Mouse (Mus musculus) right cerebral cortex, postnatal 14 days (tissue): Measurements from ENCODE around the gene Pcbp1.
"Not testable (repeated sequence)": the region's sequence is repeated elsewhere in the genome, so short reads cannot be mapped to it uniquely, and the experiment has no call there.

Experiments
- DNase-seq: peaks from one replicate; pipeline ENCODE4 v3.0.0; 2022

Gene Pcbp1

DNA sequence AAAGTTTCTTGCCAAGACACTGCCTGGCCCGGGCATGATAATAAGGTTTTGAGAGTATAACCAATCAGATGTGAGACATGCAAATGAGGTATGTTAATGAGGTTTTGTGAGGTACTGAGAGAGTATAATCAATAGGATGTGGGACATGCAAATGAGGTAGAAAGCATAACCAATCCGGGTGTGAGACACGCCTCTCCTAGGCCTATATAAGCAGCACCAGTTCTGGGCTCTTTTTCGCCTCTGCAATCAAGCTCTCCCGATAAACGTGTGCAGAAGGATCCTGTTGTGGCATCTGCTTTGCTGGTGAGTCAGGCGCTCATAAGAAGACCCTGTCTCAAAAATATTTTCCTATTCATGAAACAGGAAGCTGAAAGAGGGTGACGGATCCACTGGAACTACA is 35.7 kb downstream of the Pcbp1 start:
- not testable (repeated sequence) for DNase-seq

GRCm38 (mm10) chr6:86489945-86490344 is 36.2 kb downstream of the Pcbp1 start:
- no peak for DNase-seq

- DNase-seq, result no peak
Measured at GRCm38 (mm10) chr6:86488149-86488485, 38.0 kb downstream of the Pcbp1 start.

DNA sequence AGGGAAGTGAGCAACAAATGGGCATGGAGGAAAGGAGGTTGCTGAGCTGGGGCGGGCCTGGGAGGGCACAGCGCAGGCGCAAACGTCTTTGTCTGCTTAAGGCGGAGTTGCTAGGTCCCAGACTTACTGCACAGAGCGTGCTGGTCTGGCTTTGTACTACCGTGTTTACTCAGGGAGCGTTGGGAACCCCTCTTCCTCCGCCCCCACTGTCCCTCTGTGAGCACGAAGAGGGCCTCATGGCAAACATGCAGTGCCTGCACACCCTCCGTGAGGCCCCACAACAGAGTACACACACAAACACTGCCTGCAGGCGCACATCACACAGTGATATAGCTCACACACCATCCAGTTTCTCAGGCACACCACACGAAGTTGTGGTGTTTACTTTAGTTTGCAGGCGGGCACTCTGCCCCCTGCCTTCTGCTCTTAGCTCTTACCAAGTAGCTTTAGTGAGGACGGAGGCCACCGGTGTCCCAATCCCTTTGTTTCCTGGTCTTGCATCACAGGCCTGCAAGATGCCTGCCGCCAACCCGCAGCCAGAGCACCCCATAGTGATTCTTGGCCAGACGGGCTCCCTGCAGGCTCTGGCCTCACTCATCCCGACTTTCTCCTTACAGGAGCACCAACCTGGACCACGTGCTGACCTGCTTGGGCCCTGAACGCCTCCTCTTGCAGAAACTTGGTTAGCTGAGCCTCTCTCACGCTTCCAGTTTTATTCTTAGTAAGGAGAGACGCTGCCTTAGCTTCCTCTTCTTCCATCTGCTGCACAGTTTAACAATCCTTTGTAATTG is 38.6 kb downstream of the Pcbp1 start:
- peak; percentile 73 for DNase-seq

- no peak for DNase-seq
Measured at GRCm38 (mm10) chr6:86485943-86486640, 40.0 kb downstream of the Pcbp1 start.

DNA sequence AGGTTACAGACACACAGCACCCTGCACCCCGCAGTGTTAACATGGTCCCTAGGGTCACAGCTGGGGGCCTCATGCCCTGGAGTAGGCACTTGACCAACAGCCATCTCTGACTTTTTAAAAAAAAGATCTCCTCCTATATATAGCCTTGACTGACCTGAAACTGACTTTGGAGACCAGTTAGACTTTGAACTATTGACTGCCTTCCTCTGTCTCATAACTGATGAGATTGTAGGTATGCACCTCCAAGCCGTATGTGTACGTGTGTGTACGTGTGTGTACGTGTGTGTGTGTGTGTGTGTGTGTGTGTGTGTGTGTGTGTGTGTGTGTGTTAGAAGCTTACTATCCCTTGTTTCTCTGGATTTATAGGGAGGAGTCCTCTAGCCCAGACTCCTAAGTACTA is 44.2 kb downstream of the Pcbp1 start:
- DNase-seq, result no peak

GRCm38 (mm10) chr6:86480189-86480831 is 45.8 kb downstream of the Pcbp1 start:
- no peak for DNase-seq

GRCm38 (mm10) chr6:86479816-86480188 is 46.3 kb downstream of the Pcbp1 start:
- DNase-seq, result no peak

DNA sequence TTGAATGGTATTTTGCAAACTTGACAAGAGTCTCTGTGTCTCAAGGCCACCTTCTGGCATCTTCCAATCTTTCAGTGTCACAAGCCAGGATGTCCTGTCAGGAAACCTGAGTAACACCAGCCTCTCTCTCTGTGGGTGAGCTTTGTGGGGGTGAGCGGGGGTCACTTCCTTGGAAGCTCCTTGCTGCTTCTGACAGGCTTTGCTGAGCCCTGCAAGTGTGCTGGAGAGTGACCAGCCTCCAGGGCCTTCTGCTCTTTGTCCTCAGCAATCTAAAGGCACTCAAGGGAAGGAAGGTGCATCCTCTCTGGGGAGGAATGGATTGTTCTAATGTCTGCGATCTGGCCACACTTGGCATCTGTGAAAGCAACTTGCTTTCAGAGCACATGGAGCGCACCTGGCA is 46.8 kb downstream of the Pcbp1 start:
- no peak for DNase-seq

- no peak for DNase-seq
Measured at GRCm38 (mm10) chr6:86476931-86477330, 49.2 kb downstream of the Pcbp1 start.

- no peak for DNase-seq
Measured at GRCm38 (mm10) chr6:86475462-86476167, 50.5 kb downstream of the Pcbp1 start.

- no peak for DNase-seq
Measured at GRCm38 (mm10) chr6:86474646-86475181, 51.4 kb downstream of the Pcbp1 start.
